Mouse (Mus musculus) gastrocnemius, postnatal 36 days (tissue): ENCODE results near the gene Meis2. TPM values are rescaled to one million over a fixed set of nuclear protein-coding genes. Genes with fewer than 3 reads are reported as not detected.

Source experiments
- DNase-seq, 2 experiments: peaks; one replicate each; pipeline ENCODE4 v3.0.0; 2022
- intact Hi-C: fragments of 180-260 bp; cut with DNase I; formaldehyde crosslinking; loops from one replicate; pipeline ENCODE4 v1.15.1; 2025
- total RNA-seq, 2 experiments: library from RNA; stranded (reverse); gene quantifications; 2 replicates each; pipeline ENCODE4 v1.2.3; 2021

Meis2 gene
- total RNA-seq, 2 experiments from 2014 or later = 0.86 to 0.97 TPM

DNA sequence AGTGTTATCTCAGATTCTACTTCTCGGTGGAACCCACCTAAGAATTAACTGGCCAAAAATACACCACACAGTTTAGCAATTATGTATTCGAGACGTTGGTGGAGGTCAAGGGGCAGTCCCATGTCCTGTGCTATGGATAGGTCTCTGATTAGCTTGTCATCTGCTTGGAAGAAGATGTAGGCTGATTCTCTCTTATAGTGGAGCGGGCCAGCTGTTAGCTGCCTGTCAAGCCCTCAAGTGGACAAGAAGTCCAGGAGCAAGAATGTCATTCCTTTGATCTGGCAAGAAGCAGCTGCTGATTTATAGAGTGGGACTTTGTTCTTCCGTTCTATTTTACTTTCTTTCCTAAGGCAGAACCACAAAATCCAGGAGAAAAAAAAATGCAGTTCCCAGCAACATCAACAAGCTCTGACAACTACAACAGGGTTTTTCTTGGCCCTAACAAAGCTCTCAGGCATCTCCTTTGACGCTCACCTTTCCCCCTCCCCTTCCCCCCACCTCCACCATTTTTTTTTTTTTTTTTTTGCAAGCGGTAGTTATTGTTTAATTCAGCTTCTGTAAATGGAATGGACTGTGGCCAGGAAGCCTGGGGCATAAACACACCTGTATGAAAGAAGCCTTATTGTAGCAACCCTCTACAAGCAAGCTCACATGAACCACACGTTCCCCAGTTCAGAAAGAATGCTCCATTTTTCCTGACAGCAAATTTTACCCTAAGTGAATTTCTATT, 189.7 kb downstream of the Meis2 start:
- intact Hi-C loops = no loop called here
- no peak for DNase-seq

DNA sequence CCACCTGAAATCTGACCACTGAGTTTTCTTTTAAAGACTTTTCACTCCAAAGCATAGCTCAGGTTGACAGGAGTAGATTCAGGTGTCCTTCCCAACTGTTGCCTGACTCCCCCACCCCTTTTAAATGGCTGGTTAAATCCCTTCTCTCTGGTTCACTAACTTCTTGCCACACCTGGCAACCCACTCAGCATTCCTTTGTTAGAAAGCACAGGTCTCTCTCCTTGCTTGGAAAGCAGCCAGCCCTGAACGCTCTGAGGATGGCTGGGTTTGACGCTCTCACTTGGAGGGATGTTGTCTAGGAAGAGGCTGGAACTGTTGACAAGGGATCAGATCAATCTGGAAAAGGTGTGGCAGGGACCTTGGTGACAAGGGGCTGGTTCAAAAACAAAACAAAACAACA, 192.8 kb downstream of the Meis2 start:
- no peak for DNase-seq
- intact Hi-C loops = no loop called here

DNA sequence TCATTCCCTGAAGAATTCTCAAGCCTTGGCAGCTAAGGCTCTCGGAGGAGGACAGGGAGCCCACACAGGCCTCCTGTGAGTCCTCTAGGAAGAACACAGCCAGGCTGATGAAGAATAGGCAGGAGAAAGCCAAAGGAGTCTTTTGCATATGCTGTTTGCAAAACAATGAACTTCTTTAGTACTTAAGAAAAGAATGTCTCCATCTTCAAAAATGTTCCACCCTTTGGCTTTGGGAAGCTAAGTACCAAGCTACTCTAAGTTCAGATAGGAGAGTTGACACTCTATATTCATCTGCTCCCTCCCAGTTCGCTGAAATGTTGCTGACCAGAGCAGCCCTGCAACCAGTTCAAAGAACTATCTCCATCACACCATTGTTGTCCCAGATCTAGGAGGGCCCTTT, 195.7 kb downstream of the Meis2 start:
- intact Hi-C loops = no loop called here
- no peak for DNase-seq

DNA sequence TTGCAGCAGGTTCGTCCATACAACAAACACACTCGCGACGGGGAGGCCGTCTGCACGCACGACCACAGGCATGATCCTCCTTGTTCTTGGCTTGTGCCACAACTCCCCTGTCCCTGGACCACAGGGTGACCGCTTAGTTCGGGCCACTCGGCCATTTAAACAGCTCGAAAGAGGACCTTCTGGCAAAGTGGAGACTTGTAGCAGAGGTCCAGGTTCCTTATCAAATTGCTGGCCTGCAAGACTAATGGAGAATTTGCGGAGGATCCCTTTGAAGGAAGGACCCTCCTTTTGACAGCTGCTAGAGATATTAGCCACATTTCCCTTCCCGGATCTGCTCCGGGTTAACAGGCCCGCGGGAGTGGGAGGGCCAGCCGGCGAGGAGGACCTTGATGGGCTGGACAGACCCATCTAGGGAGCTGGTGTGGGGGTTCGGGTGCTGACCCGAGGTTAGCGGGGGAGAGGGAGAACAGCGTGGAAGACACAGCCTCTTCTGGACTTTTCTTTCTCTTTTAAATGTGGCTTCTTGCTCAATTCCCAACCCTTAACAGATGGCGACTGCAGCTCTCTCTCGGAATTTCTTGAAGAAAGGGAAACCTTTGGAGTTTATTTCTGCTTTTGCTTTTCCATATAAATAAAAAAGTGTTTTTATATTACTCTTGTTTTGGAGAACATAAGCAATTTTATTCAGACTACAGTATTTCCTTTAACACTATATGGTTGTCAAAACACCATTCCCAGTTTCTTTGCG, 204.9 kb downstream of the Meis2 start:
- intact Hi-C loops = no loop called here
- no peak for DNase-seq

DNA sequence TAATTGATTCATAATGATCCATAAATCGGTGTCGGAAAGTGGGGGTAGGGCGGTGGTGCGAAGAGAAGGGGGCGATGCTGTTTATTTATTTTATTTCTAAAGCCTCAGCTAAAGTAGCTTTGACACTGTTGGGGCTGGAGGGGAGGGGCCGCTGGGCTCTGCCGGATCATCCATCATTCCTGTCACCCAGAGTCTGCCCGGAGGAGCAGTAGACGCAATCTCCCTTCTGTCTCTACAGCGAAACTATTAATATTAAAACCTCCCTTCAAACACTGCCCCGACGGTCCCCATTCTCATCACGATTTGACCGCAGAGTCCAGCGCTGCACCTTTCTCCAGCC, 205.5 kb downstream of the Meis2 start:
- no peak for DNase-seq
- intact Hi-C loops = no loop called here

DNA sequence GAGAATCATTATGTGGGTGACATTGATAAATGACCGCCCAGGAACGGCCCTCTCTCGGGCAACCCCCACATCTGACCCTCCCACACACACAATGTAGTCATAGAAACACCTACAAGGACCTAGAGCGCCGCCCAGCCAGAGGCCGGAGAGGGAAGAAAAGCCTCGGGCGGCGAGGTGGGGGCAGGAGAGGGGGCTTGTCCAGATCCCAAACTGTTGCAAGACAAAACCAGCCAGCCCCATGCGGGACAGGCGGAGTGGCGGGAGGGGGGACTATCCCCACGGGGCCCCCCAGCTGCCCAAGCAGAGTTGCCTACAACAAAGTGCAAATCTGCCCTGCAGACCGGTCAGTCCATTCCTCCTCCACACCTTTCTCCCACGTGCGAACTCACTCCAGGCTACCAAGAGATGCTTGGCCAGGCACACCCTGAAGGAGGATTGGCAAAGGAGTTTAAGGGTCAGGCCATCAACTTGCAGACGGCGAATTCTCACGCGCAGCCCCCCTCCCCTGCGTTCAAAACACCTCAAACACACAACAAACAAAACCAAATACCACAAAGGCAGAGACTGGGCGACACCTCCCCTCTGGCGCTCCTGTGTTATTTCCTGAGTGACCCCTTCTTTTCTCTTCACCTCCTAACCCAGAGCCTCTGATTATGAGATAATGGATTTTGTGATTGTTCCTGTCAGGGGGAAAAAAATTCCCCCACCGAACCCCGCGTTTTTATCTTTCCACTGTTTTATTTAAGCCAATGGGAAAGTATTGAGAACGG, 206.1 kb downstream of the Meis2 start:
- DNase-seq = no peak
- intact Hi-C loops = loop anchor here (5.0 kb wide), 2 partner anchors 208 to 243 kb away; partner anchors contain the start of gene Meis2

DNA sequence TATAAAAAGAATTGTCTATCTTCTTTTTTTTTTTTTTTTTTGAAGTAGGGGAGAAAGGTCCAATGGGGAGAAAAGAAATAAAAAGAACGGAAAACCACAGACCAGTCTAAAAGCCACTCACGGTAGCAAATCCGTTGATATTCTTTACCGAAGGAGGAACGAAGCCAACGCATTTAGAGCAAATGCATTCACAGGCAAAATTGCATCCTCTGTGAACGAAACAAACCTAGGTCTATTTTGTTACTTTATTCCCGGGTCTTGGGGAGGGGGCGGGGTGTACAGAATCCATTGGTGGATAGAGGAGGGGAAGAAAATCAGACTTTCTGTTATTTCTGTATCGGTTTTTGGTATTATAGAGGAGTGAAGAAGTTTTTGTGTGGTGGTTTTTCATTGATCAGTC, 206.7 kb downstream of the Meis2 start:
- no peak for DNase-seq
- intact Hi-C loops = loop anchor here (5.0 kb wide), 2 partner anchors 208 to 243 kb away; partner anchors contain the start of gene Meis2

DNA sequence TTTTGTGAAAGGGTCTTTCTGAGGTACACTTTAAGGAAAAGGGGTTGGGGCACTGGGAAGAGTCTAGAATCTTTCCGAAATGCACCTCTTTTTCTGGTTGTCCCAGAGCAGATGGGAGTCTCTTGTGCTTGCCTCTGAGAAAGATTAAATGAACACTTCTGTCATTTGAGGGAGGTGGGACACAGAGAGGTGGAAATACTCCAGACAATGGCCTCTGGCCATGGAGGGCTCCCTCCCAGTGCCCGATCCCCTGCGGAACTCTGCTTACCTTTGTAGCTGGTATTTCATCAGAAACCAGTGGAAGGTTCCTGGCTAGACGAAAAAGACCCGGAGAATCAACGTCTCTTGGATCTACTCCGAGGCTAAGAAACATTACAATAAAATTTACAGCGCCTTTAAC, 207.4 kb downstream of the Meis2 start:
- intact Hi-C loops = loop anchor here (5.0 kb wide), 2 partner anchors 209 to 244 kb away; partner anchors contain the start of gene Meis2
- DNase-seq = no peak

DNA sequence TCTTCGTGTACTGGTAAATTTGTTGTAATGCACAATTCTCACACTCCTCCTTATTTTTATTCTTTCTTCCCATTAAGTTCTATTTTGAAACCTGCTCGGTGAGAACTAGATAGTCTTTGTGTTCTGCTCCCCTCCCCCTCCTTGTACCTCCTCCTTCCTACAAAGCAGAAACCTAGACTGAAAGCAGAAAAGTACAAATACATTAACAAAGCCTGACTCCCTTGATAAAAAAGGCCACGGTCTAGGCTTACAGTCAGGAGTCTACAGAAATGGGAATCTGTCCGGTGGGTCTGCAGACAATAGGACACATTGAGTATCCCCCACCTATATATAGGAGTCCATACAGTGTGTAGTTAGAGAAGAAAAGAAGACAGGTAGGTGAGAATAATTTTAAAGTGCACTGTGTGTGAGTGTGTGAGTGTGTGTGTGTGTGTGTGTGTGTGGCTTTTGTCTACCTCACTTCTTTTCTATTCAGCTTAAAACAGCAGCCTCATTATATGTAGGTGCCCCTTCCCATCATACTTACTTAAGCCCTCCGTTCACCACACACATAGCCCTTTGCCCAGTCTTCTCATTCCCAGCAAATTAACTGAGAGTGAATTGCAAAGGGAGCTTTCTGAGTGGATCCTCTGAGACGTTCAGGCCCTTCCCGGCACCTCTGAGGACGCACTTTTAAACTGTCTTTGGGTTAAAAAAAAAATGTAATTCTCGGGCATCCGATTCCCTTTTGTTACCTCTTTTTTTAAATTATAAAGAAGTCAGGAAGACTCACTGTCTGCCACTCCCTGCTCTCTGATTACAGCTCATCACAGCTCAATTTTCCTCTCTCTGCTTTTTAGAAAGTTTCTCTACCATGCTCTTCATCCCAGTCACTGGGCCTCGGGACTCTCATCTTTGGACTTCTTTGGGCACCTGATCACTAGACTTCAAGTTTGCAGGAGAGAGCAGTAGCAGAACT, 208.2 kb downstream of the Meis2 start:
- no peak for DNase-seq
- intact Hi-C loops = loop anchor here (5.0 kb wide), 2 partner anchors 210 to 245 kb away; partner anchors contain the start of gene Meis2

DNA sequence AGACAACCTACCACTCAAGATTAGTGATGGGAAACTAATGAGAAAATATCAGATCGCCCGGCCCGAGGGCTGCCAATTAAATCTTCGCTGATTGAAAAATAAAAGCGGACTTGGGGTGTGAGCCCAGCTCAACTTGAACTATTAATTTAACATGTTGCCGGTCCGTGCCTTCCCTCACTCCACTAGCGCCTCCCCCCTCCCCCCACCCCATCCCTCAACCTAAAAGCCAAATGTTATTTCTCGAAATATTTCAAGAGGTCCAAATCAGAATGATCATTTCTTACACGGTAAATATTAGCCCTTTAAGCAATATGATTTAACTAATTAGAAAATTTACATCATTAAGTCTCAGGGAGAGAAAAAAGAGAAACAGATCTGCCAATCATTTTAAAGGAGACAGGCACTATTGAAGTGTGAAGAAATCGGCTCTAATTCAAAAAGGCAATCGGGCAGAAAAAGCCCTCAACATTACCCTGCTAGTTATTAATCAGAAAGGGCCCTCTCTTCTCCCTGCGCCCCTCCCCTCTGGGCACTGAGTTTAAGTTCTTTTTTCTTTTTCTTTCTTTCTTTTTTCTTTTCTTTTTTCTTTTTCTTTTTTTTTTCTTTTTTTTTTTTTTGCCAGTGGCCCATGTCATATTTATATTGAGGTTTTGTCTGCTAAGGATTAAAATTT, 209.1 kb downstream of the Meis2 start:
- intact Hi-C loops = loop anchor here (5.0 kb wide), 2 partner anchors 211 to 246 kb away; partner anchors contain the start of gene Meis2
- no peak for DNase-seq

DNA sequence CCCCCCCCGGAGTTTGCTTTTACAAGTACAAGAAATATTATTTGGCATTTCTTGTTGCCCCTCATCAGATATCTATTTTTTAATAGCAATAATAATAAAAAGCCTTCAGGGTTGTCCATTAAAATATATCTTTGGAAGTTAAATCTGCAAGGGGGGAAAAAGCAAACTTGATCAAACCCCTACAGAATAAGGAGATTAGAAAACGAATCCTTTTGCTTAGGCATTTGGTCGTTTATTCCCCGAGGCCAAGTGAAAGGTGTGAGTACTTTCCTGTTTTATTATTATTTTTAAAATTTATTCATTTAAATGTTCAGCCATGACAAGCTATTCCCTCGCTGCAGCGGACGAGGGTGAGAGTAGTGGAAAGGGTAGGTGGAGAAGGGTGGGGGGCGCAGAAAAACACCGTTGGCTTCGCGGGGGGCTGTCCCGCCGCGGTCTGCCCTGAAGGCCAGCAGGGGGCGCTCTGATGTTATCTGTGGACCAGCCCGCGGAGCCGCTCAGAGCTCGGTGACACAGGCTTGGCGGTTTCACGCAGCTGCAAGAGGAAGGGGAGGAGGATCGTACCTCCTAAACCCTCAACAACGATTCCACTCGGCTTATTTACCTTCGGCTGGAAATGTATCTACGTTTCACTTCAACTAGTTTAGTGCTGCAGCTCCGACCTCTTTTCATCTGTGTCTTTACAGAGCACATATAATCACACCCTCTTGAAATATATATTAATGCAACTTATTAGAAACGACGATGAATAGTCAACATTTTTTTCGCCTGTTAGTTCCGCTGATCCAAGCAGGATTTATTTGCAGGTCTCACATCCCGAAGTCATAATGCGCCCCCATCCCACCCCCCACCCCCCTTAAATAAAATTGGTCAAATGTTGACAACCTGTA, 209.9 kb downstream of the Meis2 start:
- peak; percentile 57 to 76 for DNase-seq
- intact Hi-C loops = loop anchor here (5.0 kb wide), 2 partner anchors 212 to 247 kb away; partner anchors contain the start of gene Meis2

DNA sequence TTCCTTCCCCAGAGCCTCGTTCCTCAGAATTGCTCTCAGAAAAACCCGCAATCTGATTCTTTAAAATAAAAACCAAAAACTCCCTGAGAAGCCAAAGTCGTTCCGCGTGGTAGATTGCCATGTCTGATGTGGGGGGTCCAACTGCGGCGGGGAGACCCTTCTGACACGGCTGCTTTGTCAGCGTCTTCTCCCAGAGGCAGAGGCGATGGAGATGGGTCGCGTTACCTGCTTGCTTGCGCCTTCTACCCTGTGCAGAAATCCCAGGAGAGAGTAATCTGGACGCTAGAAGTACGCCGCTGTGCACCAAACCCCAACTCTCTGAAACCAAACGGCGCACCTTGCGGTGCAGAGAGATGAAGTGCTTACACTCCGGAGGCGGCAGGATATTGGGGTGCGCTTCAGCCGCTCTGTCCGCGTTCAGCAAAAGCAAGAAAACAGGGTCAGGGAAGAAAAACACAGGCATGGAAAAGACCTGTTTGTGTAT, 210.8 kb downstream of the Meis2 start:
- DNase-seq = no peak
- intact Hi-C loops = loop anchor here (5.0 kb wide), 2 partner anchors 212 to 247 kb away; partner anchors contain the start of gene Meis2

DNA sequence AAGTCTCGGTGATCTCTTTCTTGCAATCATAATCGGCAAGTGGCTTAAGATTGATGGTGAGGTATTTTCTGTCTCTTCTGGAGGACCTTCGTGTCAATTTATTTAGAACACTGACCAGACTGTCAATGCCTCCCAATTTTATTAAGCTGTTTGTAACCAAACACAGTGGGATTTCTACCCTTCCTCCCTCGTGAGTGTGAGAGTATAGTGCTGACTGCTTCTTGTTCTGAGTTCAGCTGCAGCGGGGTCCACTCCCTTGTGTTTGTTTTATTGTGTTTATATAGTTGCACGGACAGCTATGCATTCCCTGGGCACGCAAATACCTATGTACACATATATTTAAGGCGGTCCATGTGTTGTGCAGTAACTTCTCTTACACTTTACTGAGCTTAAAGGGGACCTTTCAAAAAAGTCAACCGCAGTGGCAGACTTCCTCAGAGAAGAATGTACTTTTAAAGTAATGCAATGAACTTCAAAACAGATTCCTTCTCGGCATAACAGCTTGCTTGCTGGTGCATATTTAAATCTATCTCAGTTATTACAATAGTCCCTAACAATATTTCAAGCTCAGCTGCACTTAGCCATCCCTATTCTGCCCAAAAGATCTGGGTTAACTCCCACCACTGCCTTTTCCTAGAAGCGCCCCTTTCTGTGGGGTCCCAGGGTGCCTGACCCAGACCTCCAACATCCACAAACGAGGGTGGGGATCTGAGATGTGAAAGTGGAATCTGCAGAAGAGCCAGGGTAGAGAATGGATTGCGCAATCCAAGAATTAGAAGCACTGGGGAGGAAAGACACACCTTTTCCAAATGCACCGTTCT, 211.4 kb downstream of the Meis2 start:
- no peak for DNase-seq

DNA sequence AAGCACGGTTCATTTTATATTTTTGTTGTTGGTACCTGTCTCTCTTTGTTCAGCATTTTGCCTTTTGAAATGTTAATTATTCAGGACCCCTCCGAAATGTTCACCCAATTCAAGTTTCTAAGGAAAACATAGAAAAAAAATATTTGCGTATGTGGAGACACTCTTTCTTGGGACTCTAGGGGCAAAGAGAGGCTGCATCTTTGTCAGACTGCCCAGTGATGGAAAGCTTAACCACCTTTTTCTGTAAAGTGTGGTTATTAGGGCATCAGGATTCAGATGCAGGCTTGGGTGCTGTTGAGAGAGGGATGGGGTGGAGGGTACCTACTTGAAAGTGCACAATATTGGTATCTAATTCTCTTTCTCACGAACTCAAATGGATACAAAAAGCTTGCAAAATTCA, 212.4 kb downstream of the Meis2 start:
- no peak for DNase-seq
- intact Hi-C loops = no loop called here

More for the DNA sequence above, 211.4 kb downstream of the Meis2 start:
- intact Hi-C loops = no loop called here

DNA sequence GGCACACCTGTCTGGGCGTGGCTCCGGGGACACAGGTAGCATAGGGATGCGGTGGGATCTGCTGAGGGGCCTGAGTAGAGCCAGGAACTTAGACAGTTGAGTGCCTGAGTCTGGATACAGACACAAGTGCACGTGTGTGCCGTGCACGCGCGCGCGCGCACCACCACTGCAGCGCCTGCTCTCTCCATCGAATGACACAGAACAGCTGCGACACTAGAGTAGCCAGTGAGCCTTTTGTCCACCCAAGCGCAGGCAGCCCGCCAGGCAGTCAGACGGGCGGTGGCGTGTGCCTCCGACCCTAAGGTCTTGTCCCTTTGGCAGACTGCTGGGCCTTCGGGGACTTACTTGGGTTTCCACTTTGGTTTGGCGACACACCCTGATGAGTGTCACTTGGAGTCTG, 213.0 kb downstream of the Meis2 start:
- intact Hi-C loops = no loop called here
- DNase-seq = no peak

DNA sequence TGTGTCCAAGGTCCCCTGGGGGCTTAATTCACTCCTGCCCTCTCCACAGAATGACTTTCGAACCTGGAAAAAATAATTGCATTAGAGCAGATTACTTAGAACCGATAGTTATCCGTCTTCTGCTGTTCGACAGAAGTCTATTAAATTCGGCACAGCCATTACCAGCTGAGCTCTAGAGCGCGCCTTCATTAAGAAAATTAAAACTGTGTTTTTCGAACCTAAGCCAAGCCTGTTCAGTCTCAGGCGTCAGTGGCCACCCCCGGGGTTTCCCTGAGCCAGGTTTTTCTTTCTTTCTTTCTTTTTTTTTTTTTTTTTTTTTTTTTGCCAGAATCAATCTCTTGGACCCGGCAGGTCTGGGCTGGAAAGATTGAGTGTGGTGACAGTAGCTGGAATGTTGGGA, 213.5 kb downstream of the Meis2 start:
- intact Hi-C loops = no loop called here
- DNase-seq = no peak

DNA sequence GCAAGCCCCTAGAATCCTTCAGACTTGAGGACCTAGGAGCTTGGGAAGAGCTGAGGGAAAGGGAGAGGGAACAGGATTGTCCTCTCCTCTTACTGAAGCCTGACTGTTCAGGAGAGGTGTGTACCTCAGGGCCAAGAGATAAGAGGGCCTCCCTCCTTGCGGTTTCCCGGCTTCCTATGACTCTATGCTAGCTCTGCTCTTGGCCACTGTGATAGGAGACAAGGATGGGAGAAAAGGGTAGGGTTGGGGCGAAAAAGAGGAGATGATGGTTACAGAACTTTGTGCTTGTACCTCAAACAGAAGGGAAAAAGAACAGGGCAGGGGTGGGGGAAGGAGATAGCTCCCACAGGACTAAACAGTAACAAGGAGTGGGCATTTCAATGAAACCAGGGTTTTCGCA, 214.7 kb downstream of the Meis2 start:
- intact Hi-C loops = no loop called here
- no peak for DNase-seq
